Mouse (Mus musculus) C2C12 (cell line): ENCODE results near the gene Stk32c. TPM values are rescaled to one million over a fixed set of nuclear protein-coding genes. Genes with fewer than 3 reads are reported as not detected.

Experiments
- H3K27me3 ChIP-seq: one replicate; pipeline ENCODE4 v1.6.1; 2011; ENCODE audit not compliant: control insufficient read depth, insufficient read depth, insufficient read length
- H3K36me3 ChIP-seq: one replicate; pipeline ENCODE4 v1.6.1; 2011; ENCODE audit not compliant: control insufficient read depth, insufficient read depth
- H3K4me3 ChIP-seq: one replicate; pipeline ENCODE4 v1.5.1; 2011; ENCODE audit warnings: mild to moderate bottlenecking, control low read depth; ENCODE audit not compliant: poor library complexity, insufficient read depth, severe bottlenecking
- H3K79me2 ChIP-seq: one replicate; pipeline ENCODE4 v1.6.1; 2011; ENCODE audit not compliant: control insufficient read depth, insufficient read depth
- H3K79me3 ChIP-seq: one replicate; pipeline ENCODE4 v1.6.1; 2011; ENCODE audit warnings: low read depth, control low read depth
- H3ac ChIP-seq: one replicate; pipeline ENCODE3; 2011; ENCODE audit warnings: low read depth; ENCODE audit not compliant: control insufficient read depth, insufficient read length
- CEBPB ChIP-seq: IDR thresholded peaks from one replicate; pipeline ENCODE4 v1.6.1; 2011; ENCODE audit warnings: low read depth, mild to moderate bottlenecking, control low read depth, moderate library complexity
- CTCF ChIP-seq: IDR thresholded peaks from one replicate; pipeline ENCODE4 v1.5.1; 2011; ENCODE audit not compliant: control insufficient read depth, insufficient read depth, insufficient read length
- FOSL1 ChIP-seq: IDR thresholded peaks from one replicate; pipeline ENCODE4 v1.8.0; 2011; ENCODE audit warnings: mild to moderate bottlenecking, low read length; ENCODE audit not compliant: poor library complexity, insufficient read depth, severe bottlenecking
- MAX ChIP-seq: IDR thresholded peaks from one replicate; pipeline ENCODE4 v1.6.1; 2011; ENCODE audit warnings: mild to moderate bottlenecking, control low read depth
- MYOD1 ChIP-seq: IDR thresholded peaks from one replicate; pipeline ENCODE4 v1.6.1; 2011; ENCODE audit warnings: low read depth; ENCODE audit not compliant: control insufficient read depth, insufficient read length
- MYOG ChIP-seq: IDR thresholded peaks from one replicate; pipeline ENCODE4 v1.6.1; 2011; ENCODE audit not compliant: control insufficient read depth, insufficient read length; ENCODE audit errors: extremely low read depth
- USF1 ChIP-seq: IDR thresholded peaks from one replicate; pipeline ENCODE4 v1.6.1; 2011; ENCODE audit warnings: low read depth, mild to moderate bottlenecking, control low read depth, moderate library complexity
- polyA plus RNA-seq: library from polyadenylated mRNA; unstranded; fragments of >200 nt; fragmentation: generic; extraction: Trizol; gene quantifications from one replicate; pipeline ENCODE4 v1.2.1, GENCODE M21; 2012; ENCODE audit warnings: missing spikeins

The Stk32c gene
- polyA plus RNA-seq, 1 experiment = 2.6 TPM

GRCm38 (mm10) chr7:139156341-139157058 lies 56.6 kb downstream of the Stk32c start:
- Histone ChIP-seq H3ac (no peak overlapping the region), H3K79me2 (no peaks in the 10 kb centered on the region), H3K4me3 (no peak overlapping the region), H3K36me3 (no peaks in the 10 kb centered on the region), H3K79me3 (no peaks in the 10 kb centered on the region), H3K27me3 (no peaks in the 10 kb centered on the region)
- TF ChIP-seq USF1 = no peak
- TF ChIP-seq MYOG = no peak
- TF ChIP-seq MAX = no peak
- TF ChIP-seq CEBPB = no peak
- no peak for TF ChIP-seq CTCF
- TF ChIP-seq FOSL1 = no peak
- TF ChIP-seq MYOD1 = no peak

GRCm38 (mm10) chr7:139152927-139153326 lies 60.2 kb downstream of the Stk32c start:
- no peak overlapping the region for H3ac ChIP-seq
- H3K79me2 ChIP-seq = no peaks in the 10 kb centered on the region
- H3K27me3 ChIP-seq = no peaks in the 10 kb centered on the region
- TF ChIP-seq MYOD1 = no peak
- TF ChIP-seq MYOG = no peak
- TF ChIP-seq FOSL1 = no peak
- no peak for TF ChIP-seq CTCF
- TF ChIP-seq USF1 = no peak
- TF ChIP-seq MAX = no peak
- TF ChIP-seq CEBPB = no peak
- no peaks in the 10 kb centered on the region for H3K36me3 ChIP-seq
- H3K4me3 ChIP-seq = no peak overlapping the region
- no peaks in the 10 kb centered on the region for H3K79me3 ChIP-seq

GRCm38 (mm10) chr7:139151116-139151515 lies 62.0 kb downstream of the Stk32c start:
- Histone ChIP-seq H3K79me2 (no peaks in the 10 kb centered on the region), H3K27me3 (no peaks in the 10 kb centered on the region), H3K4me3 (no peak overlapping the region), H3K79me3 (no peaks in the 10 kb centered on the region), H3K36me3 (no peaks in the 10 kb centered on the region), H3ac (no peak overlapping the region)
- TF ChIP-seq FOSL1 (no peak), CTCF (no peak), MYOG (no peak), MYOD1 (no peak), MAX (no peak), USF1 (no peak), CEBPB (no peak)

- Histone ChIP-seq H3K79me2 (no peaks in the 10 kb centered on the region), H3K79me3 (no peaks in the 10 kb centered on the region), H3ac (no peak overlapping the region), H3K36me3 (no peaks in the 10 kb centered on the region), H3K4me3 (no peak overlapping the region), H3K27me3 (no peaks in the 10 kb centered on the region)
- no peak for TF ChIP-seq CTCF
- no peak for TF ChIP-seq MYOG
- TF ChIP-seq MAX = no peak
- no peak for TF ChIP-seq FOSL1
- TF ChIP-seq USF1 = no peak
- no peak for TF ChIP-seq MYOD1
- TF ChIP-seq CEBPB = no peak
Observed at GRCm38 (mm10) chr7:139149373-139149772, 63.7 kb downstream of the Stk32c start.

GRCm38 (mm10) chr7:139147360-139147759 lies 65.7 kb downstream of the Stk32c start:
- Histone ChIP-seq H3K79me2 (no peaks in the 10 kb centered on the region), H3K36me3 (no peaks in the 10 kb centered on the region), H3K4me3 (no peak overlapping the region), H3K79me3 (no peaks in the 10 kb centered on the region), H3K27me3 (no peaks in the 10 kb centered on the region), H3ac (no peak overlapping the region)
- TF ChIP-seq CTCF = no peak
- TF ChIP-seq MYOG = no peak
- TF ChIP-seq CEBPB = no peak
- TF ChIP-seq USF1 = no peak
- TF ChIP-seq MYOD1 = no peak

GRCm38 (mm10) chr7:139145891-139146290 lies 67.2 kb downstream of the Stk32c start:
- Histone ChIP-seq H3K79me3 (no peaks in the 10 kb centered on the region), H3ac (no peak overlapping the region), H3K4me3 (no peak overlapping the region), H3K27me3 (no peaks in the 10 kb centered on the region), H3K79me2 (no peaks in the 10 kb centered on the region), H3K36me3 (no peaks in the 10 kb centered on the region)
- TF ChIP-seq MYOD1 (peak; percentile 67), MYOG (no peak)
